8 mouse cellular contexts compared by ENCODE assay signal in genomic region chr11:100738066-100738604, GRCm38 (mm10). TPM values are rescaled to one million over a fixed set of nuclear protein-coding genes. Genes with fewer than 3 reads are reported as not detected.
A peak's percentile ranks its signal among the peaks of the same experiment; 100 is the strongest.
DNase-seq lines count a peak whose midpoint lies in the region; ATAC-seq and TF ChIP-seq lines count a peak whose summit lies in the region.

Gene Rab5c (minus strand): TSS chr11:100738215.

- under 1% methylated on average over 39 of the region's 39 CpGs for WGBS in heart, embryonic 11.5 days (ENCODE audit: insufficient replicate concordance)
- under 1% methylated on average over 39 of the region's 39 CpGs for WGBS in kidney, embryonic 16.5 days
- WGBS in liver, adult 2 months = under 1% methylated on average over 39 of the region's 39 CpGs

- H3K27ac ChIP-seq in heart, embryonic 11.5 days (ENCODE audit: low read depth, low read length) = peak within 1 kb of the TSS; percentile 80
- 0 out of 2 replicates have a peak within 1 kb of the TSS, but pooled peaks have one; percentile 40 for H3K27ac ChIP-seq in kidney, embryonic 16.5 days (ENCODE audit: low read length)
- peak within 1 kb of the TSS; percentile 83 for H3K27ac ChIP-seq in liver, adult 2 months (replicated peaks; ENCODE audit: insufficient read depth, low read depth, low read length)

- H3K27me3 ChIP-seq in C2C12 (ENCODE audit: control insufficient read depth, insufficient read depth, insufficient read length) = peaks cover 2% of the 10 kb centered on the region
- H3K27me3 ChIP-seq in erythroblast, embryonic 14.5 days (ENCODE audit: control insufficient read depth) = no peaks in the 10 kb centered on the region
- peaks cover 6% of the 10 kb centered on the region; the same call in 1 of the 2 replicates for H3K27me3 ChIP-seq in heart, embryonic 11.5 days (ENCODE audit: control insufficient read depth, insufficient read depth, low read length)
- H3K27me3 ChIP-seq in kidney, embryonic 16.5 days (ENCODE audit: insufficient read depth, low read length) = no peaks in the 10 kb centered on the region
- no peaks in the 10 kb centered on the region for H3K27me3 ChIP-seq in liver, adult 2 months (ENCODE audit: control insufficient read depth, insufficient read depth, low read length)
- no peaks in the 10 kb centered on the region for H3K27me3 ChIP-seq in myocyte (ENCODE audit: control insufficient read depth, insufficient read depth, insufficient read length)
- H3K27me3 ChIP-seq in splenic B cell, adult 2 months (ENCODE audit: control insufficient read depth, insufficient read depth, low read length, poor library complexity, severe bottlenecking) = no peaks in the 10 kb centered on the region

- H3K4me2 ChIP-seq in heart, embryonic 11.5 days = peak within 1 kb of the TSS; percentile 92
- H3K4me2 ChIP-seq in kidney, embryonic 16.5 days (replicated peaks; ENCODE audit: low read depth, low read length) = peak within 1 kb of the TSS; percentile 72
- H3K4me2 ChIP-seq in myocyte (ENCODE audit: low read depth) = peak within 1 kb of the TSS; percentile 96

- H3K79me2 ChIP-seq in C2C12 (ENCODE audit: control insufficient read depth, insufficient read depth) = peaks cover 50% of the 10 kb centered on the region
- H3K79me2 ChIP-seq in liver, adult 2 months (ENCODE audit: control insufficient read depth, insufficient read depth, low read length) = peaks cover 38% of the 10 kb centered on the region
- peaks cover 49% of the 10 kb centered on the region for H3K79me2 ChIP-seq in myocyte (ENCODE audit: control insufficient read depth, insufficient read depth)

- H3K4me3 ChIP-seq in C2C12 (ENCODE audit: insufficient read depth, poor library complexity, severe bottlenecking) (peak within 1 kb of the TSS; percentile 99), myocyte (peak within 1 kb of the TSS; percentile 99)
- H3K4me3 ChIP-seq in erythroblast, embryonic 14.5 days (replicated peaks) = peak within 1 kb of the TSS; percentile 100
- peak within 1 kb of the TSS; percentile 99 for H3K4me3 ChIP-seq in heart, embryonic 11.5 days (ENCODE audit: low read depth, low read length)
- peak within 1 kb of the TSS; percentile 99 for H3K4me3 ChIP-seq in kidney, embryonic 16.5 days (ENCODE audit: low read length)
- H3K4me3 ChIP-seq in liver, adult 2 months (ENCODE audit: insufficient read depth, low read depth, low read length) = peak within 1 kb of the TSS; percentile 94

- peaks cover 72% of the 10 kb centered on the region for H3K4me1 ChIP-seq in erythroblast, embryonic 14.5 days (ENCODE audit: control insufficient read depth)
- peaks cover 19% of the 10 kb centered on the region for H3K4me1 ChIP-seq in heart, embryonic 11.5 days (ENCODE audit: control insufficient read depth, insufficient read depth, low read length)
- H3K4me1 ChIP-seq in kidney, embryonic 16.5 days (ENCODE audit: insufficient read depth, low read length) = peaks cover 18% of the 10 kb centered on the region
- H3K4me1 ChIP-seq in liver, adult 2 months (ENCODE audit: control insufficient read depth, insufficient read depth, low read length) = peaks cover 18% of the 10 kb centered on the region

- no peaks in the 10 kb centered on the region for H3K9me3 ChIP-seq in erythroblast, embryonic 14.5 days (ENCODE audit: control insufficient read depth, low read length)
- no peaks in the 10 kb centered on the region for H3K9me3 ChIP-seq in heart, embryonic 11.5 days (replicated peaks; ENCODE audit: control insufficient read depth, low read length)
- no peaks in the 10 kb centered on the region for H3K9me3 ChIP-seq in kidney, embryonic 16.5 days (ENCODE audit: low read length)

- no peak for TF ChIP-seq CTCF in C2C12 (IDR thresholded peaks at IDR 0.05; ENCODE audit: control insufficient read depth, insufficient read depth, insufficient read length)
- no peak for TF ChIP-seq CTCF in brain, embryonic 14.5 days (IDR thresholded peaks at IDR 0.05; ENCODE audit: borderline replicate concordance, extremely low read depth, insufficient read depth, insufficient read length)
- TF ChIP-seq CTCF in liver, adult 2 months (IDR thresholded peaks at IDR 0.05; ENCODE audit: low read depth, low read length) = no peak

- H3ac ChIP-seq in C2C12 (ENCODE audit: control insufficient read depth, insufficient read length, low read depth) (peak within 1 kb of the TSS; percentile 98), myocyte (ENCODE audit: control insufficient read depth, insufficient read length) (peak within 1 kb of the TSS; percentile 38)

- peak within 1 kb of the TSS; percentile 98 for H3K9ac ChIP-seq in heart, embryonic 11.5 days (ENCODE audit: low read depth, low read length)
- H3K9ac ChIP-seq in kidney, embryonic 16.5 days (replicated peaks; ENCODE audit: low read length) = peak within 1 kb of the TSS; percentile 96
- peak within 1 kb of the TSS; percentile 96 for H3K9ac ChIP-seq in liver, adult 2 months (ENCODE audit: low read depth, low read length)

- ATAC-seq in heart, embryonic 11.5 days (replicated peaks; ENCODE audit: insufficient number of reproducible peaks, low FRiP score, low TSS enrichment) = peak; percentile 99
- ATAC-seq in kidney, embryonic 16.5 days (ENCODE audit: low FRiP score, low TSS enrichment) = peak; percentile 99

- TF ChIP-seq POLR2A in brain, embryonic 14.5 days (IDR thresholded peaks at IDR 0.05; ENCODE audit: borderline replicate concordance, extremely low read depth, insufficient read depth, insufficient read length, poor library complexity, severe bottlenecking) = peak; percentile 26; the same call in 1 of the 2 replicates
- TF ChIP-seq POLR2A in liver, adult 2 months (IDR thresholded peaks at IDR 0.05; ENCODE audit: extremely low read depth, insufficient read depth, low read length) = peak; percentile 42; the same call in 1 of the 2 replicates
- TF ChIP-seq POLR2A in myocyte (IDR thresholded peaks at IDR 0.05; ENCODE audit: insufficient read length, low read depth) = peak; percentile 62

- peaks cover 16% of the 10 kb centered on the region for H3K36me3 ChIP-seq in C2C12 (ENCODE audit: control insufficient read depth, insufficient read depth)
- H3K36me3 ChIP-seq in erythroblast, embryonic 14.5 days (ENCODE audit: control insufficient read depth) = peaks cover 36% of the 10 kb centered on the region
- H3K36me3 ChIP-seq in heart, embryonic 11.5 days (ENCODE audit: control insufficient read depth, insufficient read depth, low read length) = no peaks in the 10 kb centered on the region
- H3K36me3 ChIP-seq in kidney, embryonic 16.5 days (ENCODE audit: insufficient read depth, low read length) = no peaks in the 10 kb centered on the region
- H3K36me3 ChIP-seq in liver, adult 2 months (ENCODE audit: control insufficient read depth, insufficient read depth, low read length) = 0 out of 2 replicates have a peak, but pooled peaks cover under 1% of the 10 kb centered on the region
- peaks cover 5% of the 10 kb centered on the region for H3K36me3 ChIP-seq in myocyte (ENCODE audit: control insufficient read depth, insufficient read depth)
- no peaks in the 10 kb centered on the region for H3K36me3 ChIP-seq in splenic B cell, adult 2 months (ENCODE audit: control insufficient read depth, insufficient read depth, low read length, poor library complexity, severe bottlenecking)

- peak; percentile 100 for DNase-seq in brain, embryonic 14.5 days (ENCODE audit: low read depth)
- peak; percentile 97 for DNase-seq in liver, adult 2 months (ENCODE audit: extremely low read depth, low read depth, low spot score)
- DNase-seq in splenic B cell, adult 2 months (ENCODE audit: low read depth, low spot score) = peak; percentile 98

- peaks cover 47% of the 10 kb centered on the region for H3K79me3 ChIP-seq in C2C12 (ENCODE audit: low read depth)

TF ChIP-seq in C2C12, 6 proteins besides CTCF, POLR2A, EP300 and RAD21:
- TF ChIP-seq MAX (IDR thresholded peaks at IDR 0.05) (peak; percentile 16), FOSL1 (IDR thresholded peaks at IDR 0.05; ENCODE audit: insufficient read depth, low read length, poor library complexity, severe bottlenecking) (no peak)

TF ChIP-seq in myocyte, 11 proteins besides CTCF, POLR2A, EP300 and RAD21:
- TF ChIP-seq POLR2AphosphoS2 (IDR thresholded peaks at IDR 0.05; ENCODE audit: insufficient read length, low read depth) (peak; percentile 66), MYOD1 (IDR thresholded peaks at IDR 0.05; ENCODE audit: control insufficient read depth in 1 of 3, insufficient read length in 2 of 3, low read depth in 2 of 3) (peak in 1 of 3 experiments; percentile 47), E2F4 (IDR thresholded peaks at IDR 0.05; ENCODE audit: insufficient read depth) (peak; percentile 51), MYOG (IDR thresholded peaks at IDR 0.05; ENCODE audit: control insufficient read depth in 1 of 3, insufficient read depth in 1 of 3, insufficient read length in 2 of 3, low read depth in 2 of 3) (peak in 1 of 3 experiments; percentile 44), TCF12 (IDR thresholded peaks at IDR 0.05; ENCODE audit: insufficient read depth, poor library complexity, severe bottlenecking) (no peak)

RNA-seq across cellular contexts. Expression of gene Rab5c, which starts in this region (rescaled TPM):
- 136 TPM for polyA plus RNA-seq in C2C12 (2012; fragmentation: generic; extraction: Trizol)
- polyA plus RNA-seq in brain, embryonic 14.5 days (2012; rRNA removed) = 236 and 270 TPM in 2 replicates
- 80.2 and 82.1 TPM in 2 replicates for polyA plus RNA-seq in erythroblast, embryonic 14.5 days (2012)
- polyA plus RNA-seq in heart, embryonic 11.5 days (2014; fragmentation: Nextera tagmentation; extraction: Ambion mirVana) = 30.8 and 41.1 TPM in 2 replicates
- 41.9 and 47.1 TPM in 2 replicates for polyA plus RNA-seq in kidney, embryonic 16.5 days (2015; fragmentation: Nextera tagmentation; extraction: Ambion mirVana)
- 70.8 and 71.3 TPM in 2 replicates for total RNA-seq in liver, adult 2 months (2014; rRNA removed)
- 140 and 149 TPM in 2 replicates for polyA plus RNA-seq in liver, adult 2 months (2012; rRNA removed)
- polyA plus RNA-seq in myocyte (2012; fragmentation: generic; extraction: Trizol) = 128 TPM

Comparison
In these comparisons a context has a peak if more than half of its experiments do, and no peak if none do; other contexts are left out.
1. Peak in every context shown above with its lines: DNase-seq, ATAC-seq, H3K4me3 ChIP-seq and H3K27ac ChIP-seq.